Mouse (Mus musculus) c-Kit-negative CD71-positive TER-119-positive erythroid progenitor cells, embryonic 14.5 days (primary cell): ENCODE measurements around the gene Xrcc6.

Experiments used
- DNase-seq: peaks from one replicate; pipeline ENCODE4 v3.0.0-alpha.2; 2013; ENCODE audit warnings: low read depth, low spot score

Gene Xrcc6

DNA sequence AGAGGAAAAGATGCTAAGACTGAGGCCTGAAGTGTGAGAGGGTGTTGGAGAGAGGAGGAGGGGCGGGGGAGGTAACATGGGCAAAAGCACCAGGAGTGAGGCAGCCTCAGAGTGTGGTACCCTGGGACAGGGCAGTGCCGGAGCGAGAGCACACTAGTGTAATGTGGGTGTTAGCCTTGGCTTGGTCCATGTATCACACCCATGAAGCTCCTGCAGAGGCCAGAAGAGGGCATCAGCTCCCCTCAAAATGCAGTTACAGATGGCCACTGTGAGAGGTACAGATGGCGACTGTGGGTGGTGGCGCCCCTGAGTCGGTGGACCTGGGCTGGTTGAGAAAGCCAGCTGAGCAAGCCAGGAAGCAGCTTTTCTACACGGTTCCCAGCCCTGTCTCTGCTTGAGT lies 93.5 kb downstream of the Xrcc6 start:
- DNase-seq, result no peak

DNA sequence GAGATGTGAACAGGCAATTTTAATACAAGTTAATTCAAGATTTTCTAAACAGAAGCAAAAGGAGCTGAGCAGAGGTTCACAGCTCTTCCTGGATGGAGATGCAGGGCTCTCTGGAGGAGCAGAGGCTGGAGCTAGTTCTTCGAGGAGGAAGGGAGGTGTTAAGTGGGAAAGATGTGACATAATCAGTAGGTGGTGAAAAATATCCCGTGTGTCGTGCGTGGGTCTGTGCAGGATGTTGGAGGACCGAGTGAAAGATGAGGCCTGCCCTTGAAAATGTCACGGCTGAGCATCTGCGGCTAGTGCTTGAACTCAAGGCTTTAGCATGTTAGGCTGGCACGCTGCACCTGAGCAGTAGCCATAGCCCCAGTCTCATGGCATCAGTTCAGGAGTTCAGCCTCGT lies 98.0 kb downstream of the Xrcc6 start:
- DNase-seq, result no peak

DNA sequence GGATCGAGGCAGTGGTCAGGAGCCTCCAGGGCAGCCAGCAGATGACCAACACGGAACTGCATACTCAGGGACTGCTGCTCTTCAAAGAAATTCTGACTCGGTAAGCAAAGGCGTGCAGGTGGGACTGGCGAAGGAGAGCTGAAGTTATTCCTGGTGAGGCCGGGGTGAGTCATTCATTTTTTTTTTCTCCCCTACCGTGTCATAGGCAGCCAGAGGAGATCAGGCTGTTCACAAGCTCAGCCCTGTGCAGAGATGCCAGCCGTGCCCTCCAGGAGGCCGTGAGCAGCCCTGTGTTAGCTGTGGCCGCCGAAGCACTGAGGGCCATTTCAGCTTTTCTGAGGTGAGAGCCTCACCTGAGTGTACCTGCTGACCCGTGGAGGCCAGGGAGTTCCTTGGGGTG lies 98.5 kb downstream of the Xrcc6 start:
- DNase-seq, result no peak

DNA sequence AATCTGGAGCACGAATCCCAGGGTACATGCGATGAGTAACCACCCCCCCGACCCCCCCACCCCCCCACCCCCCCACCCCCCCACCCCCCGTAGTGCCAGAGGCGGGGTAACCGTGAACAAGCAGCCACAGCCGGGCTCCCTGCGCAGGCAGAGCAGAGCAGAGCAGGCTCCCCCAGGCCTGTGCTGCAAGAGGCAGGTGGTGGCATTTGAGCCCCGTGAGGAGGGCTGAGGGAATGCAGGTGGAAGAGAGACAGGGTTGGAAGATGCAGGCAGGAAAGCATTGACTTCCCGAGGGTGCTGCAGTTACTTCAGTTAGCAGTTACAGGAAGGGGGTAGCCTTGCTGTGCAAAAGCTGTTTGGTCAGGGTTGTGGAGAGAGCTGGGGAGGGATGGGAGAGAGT lies 99.6 kb downstream of the Xrcc6 start:
- no peak for DNase-seq
